Mouse (Mus musculus): ENCODE data around the gene Pttg1ip.

Gene Pttg1ip

DNA sequence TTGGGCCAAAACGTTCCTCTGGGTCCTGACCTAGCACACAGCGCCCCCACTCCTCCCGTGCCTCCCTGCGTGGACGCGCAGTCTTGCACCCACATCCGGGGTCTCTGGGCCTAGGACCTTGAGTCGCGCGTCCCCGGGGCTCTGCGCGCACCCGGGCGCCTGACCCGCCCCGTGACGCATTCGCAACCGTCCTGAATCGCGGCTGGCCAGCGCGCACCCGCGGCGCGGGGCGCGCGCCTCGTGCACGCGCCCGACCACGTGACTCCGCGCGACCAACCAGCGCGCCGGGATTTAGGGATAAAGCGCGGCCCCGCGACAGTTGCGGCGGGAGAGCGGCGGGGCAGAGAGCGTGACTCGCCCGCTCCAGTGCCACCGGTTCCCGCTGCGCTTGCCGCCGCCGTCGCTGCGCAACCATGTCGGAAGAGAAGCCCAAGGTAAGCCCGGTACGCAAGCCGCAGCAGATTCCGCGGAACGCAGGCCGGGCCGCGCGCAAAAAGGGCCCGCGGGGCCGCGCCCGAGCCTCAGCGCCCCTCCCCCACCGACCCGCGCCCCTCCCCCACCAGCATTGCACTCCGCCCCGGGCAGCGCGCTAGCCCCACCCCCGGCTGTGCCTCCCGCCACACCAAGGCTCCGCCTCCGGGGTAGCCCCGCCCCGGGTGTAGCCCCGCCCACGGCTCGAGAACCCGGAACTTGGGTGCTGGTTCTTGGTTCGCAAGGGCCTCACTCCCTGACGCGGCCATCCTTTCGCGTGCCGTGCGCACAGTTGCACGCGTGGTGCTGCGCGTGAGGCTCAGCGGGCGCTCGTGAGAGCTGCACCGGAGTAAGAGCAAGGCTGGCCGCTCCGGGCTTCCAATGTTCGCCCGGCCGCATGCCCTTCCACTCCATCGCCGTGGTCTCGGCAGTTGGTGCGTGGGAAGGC lies 24.6 kb downstream of the Pttg1ip start, which contains the start of the genes Sumo3 and Gm49325:
Gene Sumo3 (plus strand): TSS at position 190 of the 919 bp plus-strand sequence.
Gene Gm49325 (plus strand): TSS at position 290 of the 919 bp plus-strand sequence.
- peak; percentile 98 to 99 for DNase-seq (ENCODE audit: inconsistent age in 2 of 2, low spot score in 1 of 2)

DNA sequence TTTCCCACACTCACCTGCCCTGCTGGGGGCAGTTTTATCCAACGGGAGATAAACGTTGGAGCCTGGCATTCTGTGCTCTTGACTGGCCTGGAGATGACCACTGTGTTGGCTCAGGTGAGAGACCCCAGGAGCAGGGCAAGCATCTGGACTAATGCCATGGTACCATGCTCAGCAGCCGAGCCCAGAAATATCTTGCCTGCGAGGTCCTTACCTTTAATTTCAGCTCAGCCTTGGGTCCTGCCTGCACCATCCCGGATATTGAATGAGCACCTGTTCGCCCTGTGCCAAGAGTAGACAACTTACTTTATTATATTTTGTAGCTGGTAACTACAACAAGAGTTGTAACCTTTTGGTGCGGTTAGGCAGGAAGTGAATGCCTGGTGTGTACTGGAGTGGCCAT lies 25.3 kb downstream of the Pttg1ip start:
- no peak for DNase-seq (ENCODE audit: inconsistent age in 2 of 2, low spot score in 1 of 2)

DNA sequence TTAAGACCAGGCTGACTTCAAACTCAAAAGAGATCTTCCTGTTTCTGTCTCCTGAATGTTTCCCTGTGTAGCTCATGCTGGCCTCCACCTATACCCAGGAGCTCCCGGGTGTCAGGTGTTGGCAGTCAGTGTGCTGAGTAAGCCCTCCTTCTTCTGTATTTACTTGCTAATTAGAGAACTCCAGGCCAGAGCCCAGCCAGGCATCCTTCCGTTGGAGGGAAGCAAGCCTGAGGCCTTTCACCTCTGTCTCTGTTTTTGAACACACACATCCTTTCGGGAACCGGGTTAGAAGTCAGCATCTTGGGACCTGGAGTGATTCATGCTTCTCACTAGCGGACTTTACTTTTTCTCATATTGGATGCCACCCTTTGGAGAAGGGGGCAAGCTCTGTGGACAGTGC lies 25.9 kb downstream of the Pttg1ip start:
- no peak for DNase-seq (ENCODE audit: inconsistent age in 2 of 2, low spot score in 1 of 2)

DNA sequence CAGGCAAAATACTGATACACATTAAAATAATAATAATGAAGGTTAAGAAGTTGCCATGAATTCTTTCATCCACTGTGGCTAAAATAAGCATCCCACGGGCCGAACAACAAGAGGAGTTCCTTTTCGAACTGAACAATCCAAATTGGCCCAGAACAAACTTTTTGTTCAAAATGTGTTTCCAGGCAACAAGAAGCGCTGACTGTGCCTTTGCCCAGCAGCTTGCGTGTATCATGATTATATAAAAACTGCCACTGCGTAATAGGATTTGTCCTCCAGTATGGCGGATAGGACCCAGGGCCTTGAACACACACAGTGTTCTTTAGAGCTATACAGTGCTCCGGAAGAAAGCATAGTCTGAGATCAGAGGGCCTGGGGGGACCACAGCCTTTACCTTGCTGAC lies 27.1 kb downstream of the Pttg1ip start:
- DNase-seq (ENCODE audit: inconsistent age in 2 of 2, low spot score in 1 of 2): no peak

DNA sequence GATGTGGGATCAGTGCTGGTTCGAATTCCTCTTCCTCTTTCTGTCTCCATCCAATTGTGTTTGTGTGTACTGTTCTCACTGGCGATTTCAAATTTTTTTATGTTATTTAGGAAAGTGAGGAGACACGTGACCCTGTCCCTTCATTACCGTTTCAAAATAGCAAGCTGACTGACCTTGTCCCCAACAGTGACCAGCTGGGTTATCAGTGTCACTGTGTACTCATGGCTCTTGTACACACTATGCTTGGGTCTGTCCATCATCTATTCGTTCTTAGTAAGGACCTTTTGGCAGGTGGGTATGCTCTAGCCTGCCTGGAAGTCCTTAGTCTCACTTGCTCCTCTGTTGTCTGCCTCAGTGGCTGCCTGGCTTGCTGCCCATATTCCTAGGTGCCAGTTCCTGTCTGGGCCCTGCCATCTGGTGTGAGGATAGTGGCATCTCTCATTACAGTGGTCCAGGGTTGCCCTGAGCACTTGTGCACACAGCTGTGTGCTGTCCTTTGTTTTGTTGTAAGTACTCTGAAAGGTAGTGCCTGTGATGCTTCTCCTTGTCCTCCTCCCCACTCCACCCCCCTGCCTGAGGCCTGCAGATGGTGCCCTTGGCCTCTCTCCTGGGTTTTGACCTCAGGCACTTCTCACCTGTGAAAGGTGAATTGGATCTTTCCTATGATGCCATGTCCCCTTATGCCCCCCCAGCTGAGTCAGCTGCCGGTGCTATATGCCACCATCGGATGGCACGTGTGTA lies 28.9 kb downstream of the Pttg1ip start:
- DNase-seq (ENCODE audit: inconsistent age in 2 of 2, low spot score in 1 of 2): no peak

DNA sequence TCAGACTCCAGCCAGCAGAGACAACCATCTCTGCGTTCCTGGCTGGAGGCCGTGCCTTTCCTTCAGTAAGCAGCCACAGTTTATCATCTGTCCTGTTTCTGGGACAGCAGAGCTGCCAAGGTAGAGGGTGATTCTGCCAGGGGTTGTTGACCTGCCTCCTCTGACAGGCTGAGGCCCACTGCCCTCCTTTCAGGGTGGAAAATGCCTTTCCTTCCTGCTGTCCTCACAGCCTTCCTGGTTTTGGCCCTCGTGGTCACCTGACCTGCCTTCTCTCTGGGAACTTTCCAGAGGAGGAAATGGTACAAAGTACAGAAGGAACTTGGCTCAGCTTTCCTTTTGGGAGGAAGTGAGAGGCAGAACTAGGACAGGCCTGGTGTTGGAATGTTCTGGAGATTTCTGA lies 31.9 kb downstream of the Pttg1ip start:
- DNase-seq (ENCODE audit: inconsistent age in 2 of 2, low spot score in 1 of 2): peak; percentile 57 to 79

DNA sequence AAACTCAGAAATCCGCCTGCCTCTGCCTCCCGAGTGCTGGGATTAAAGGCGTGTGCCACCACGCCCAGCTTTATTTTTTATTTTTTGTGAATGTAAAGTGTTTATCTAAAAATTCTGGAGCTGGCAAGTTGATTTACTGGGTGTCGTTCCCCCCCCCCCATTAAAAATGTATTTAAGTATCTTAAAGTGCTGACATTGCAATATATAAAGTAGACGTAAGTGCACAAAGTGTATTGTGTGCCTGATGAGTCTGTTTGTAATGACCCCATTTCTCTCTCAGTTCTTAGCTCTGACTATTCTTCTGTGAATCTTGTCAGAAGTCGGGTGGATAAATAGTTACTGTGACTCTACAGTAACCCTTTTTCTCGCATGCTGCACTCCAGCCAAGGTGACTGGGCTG lies 34.1 kb downstream of the Pttg1ip start:
- no peak for DNase-seq (ENCODE audit: inconsistent age in 2 of 2, low spot score in 1 of 2)

DNA sequence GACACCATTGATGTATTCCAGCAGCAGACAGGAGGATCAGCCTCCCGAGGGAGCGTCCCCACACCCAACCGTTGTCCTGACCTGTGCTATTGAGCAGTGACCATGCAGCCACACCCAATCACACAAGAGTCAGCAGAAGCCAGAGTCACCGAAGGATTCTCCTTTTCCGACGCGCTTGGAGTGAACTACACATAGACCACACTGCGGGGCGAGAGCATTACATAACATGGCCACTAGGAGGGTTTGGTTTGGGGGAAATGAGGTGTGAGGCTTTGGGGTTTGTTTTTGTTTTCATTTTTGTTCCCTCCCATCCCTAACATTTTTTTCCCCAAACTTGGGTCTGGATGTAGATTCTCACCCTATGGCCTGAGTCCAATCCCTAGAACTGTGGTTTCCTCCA lies 34.6 kb downstream of the Pttg1ip start:
- no peak for DNase-seq (ENCODE audit: inconsistent age in 2 of 2, low spot score in 1 of 2)

DNA sequence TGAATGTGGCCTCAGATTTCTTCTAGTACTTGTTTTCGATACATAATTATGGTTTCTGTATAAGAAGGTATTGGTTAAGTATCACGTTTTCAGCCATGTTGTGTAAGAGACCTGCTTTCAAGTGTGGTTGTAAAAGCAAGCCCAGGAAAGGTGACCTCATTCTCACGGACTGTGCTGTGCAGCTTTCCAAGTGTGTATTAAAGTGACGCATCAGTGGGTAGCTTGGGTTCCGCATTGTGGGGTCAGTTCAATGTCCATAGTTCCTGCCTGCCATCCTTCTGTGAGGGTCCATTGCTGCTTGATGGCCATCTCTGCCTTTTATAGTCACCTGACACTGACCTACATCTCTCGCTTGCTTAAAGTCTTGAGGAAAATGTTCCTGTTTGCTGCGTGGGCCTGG lies 35.4 kb downstream of the Pttg1ip start:
- no peak for DNase-seq (ENCODE audit: inconsistent age in 2 of 2, low spot score in 1 of 2)

DNA sequence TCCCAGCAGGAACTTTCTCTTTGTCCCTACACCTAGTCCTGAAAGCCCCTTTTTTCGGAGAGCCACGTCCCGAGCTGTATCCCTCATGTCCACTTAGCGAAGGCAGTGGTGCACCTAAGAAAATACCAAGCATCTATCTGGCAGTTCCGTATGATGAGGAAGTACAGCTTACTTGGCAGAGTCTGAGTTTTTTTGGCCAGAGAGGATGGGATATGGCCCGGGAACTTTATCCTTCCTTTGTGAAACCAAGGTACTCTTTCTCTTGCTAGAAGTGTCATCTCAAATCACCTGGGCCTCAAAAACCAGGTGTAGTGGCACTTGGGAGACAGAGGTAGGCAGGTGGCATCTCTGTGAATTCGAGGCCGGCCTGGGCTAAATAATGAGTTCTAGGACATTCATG lies 40.0 kb downstream of the Pttg1ip start:
- DNase-seq (ENCODE audit: inconsistent age in 2 of 2, low spot score in 1 of 2): peak in 1 of 2 experiments; percentile 23

DNA sequence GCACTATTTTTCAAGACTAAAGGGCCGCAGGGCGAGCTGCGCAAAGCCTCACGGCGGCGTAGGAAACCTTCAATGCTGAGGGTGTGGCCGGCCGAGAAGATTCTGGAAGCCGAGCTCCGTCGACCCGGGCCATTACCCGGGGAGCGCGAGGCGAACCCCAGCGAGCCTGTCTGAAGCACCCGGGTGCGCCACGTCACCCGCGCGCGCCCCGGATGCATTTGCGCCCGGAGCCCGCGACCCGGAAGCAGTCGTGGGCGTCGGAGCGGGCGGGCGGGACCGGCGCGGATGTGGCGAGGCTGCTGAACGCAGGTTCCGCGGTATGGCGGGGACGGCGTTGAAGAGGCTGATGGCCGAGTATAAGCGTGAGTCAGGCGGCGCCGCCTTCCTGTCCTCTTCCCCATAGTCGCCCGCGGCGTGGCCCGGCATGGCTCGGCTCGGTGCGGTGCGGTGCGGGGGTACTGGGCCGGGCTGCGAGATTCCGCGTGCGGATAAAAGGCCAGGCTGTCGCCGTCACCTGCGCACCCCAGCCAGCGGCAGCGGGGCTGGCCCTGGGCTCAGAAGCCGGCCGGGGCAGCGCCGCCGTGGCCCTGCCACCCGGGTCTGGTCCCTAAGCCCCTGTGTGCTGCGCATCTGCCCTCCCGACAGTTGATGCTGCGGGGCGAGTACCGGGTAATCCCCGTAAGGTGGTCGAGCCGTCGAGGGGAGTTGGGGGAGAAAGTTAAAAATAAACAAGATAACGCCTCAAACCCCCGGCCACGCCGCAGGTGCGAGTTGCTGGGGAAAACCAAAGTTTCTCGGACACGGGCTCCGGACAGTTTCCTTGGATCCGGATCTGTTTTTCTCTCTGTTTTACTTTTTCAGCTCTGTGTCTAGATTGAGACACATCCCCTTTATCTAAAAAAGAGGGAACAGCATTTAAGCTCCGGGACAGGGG lies 40.8 kb downstream of the Pttg1ip start, which contains the start of gene Ube2g2:
Gene Ube2g2 (plus strand): TSS at position 221 of the 934 bp plus-strand sequence.
- peak; percentile 96 to 98 for DNase-seq (ENCODE audit: inconsistent age in 2 of 2, low spot score in 1 of 2)

DNA sequence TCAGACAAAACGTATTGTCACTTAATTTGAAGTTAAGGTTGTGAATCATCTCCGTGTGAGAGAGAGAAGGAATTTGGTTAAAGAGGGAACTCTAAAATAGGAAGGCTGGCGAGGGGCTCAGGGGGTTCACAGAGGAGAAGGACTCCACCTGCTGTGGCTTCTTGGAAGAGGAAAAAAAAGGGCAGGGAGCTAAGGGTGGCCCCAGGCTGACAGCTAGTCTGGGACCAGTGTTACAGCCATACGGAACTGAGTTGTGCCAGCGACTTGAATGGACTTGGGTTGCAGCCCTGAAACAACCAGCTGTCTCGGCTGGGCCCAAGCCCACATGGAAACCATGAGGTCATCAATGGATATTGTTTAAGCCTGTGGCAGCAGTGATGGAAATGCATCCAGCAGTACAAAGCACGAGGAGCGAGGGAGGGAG lies 41.6 kb downstream of the Pttg1ip start:
- peak; percentile 32 to 74 for DNase-seq (ENCODE audit: inconsistent age in 2 of 2, low spot score in 1 of 2)

DNA sequence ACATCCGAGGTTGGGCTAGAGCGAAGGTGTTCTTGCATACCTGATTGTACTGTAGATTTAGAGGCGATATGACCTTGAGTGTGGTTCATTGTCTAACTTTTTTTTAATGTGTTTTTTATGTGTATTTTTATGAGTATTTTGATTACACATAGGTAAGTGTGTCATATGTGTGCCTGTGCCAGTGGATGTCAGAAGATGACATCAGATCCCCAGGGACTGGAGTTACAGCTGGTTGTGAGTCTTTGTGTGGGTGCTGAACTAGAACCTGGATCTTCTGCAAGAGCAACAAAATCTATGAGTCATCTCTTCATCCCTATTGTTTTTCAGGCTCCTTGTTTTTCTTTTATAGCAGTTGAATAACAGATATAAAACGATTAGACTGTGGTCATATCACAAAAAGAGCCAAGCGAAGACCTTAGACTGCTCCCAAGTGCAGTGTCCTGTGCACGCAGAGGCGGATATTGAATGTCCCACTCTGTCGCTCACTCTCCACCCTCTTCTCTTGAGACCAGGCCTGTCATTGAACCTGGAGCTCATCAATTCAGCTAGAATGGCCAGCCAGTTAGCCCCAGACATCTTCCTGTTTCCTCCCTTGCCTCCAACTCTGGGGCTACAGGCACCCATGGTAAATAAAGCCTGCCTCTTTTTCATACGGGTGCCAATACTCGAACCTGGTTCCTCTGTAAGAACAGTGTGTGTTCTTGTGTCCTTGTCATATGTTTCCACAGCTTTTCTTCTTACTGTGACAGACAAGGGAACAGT lies 42.3 kb downstream of the Pttg1ip start:
- no peak for DNase-seq (ENCODE audit: inconsistent age in 2 of 2, low spot score in 1 of 2)

DNA sequence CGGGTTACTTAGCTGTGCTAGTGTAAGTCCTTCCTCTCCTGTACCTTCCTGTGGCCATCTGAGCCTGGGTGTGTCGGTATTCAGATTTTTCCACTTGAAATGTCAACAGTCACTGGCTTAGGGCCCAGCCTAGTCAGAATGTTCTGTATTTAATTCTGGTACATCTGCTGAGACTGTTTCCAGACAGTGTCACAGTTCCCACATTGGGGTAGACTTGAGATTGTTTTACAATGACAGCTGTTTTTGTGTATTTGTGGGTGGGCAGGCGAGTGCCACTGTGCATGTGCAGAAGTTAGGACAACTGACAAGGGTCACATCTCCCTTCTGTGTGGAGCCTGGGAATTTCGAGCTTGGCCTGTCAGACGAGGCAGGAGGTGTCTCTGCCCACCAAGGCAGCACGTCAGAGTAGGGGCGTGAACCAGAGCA lies 43.1 kb downstream of the Pttg1ip start:
- peak in 1 of 2 experiments; percentile 21 for DNase-seq (ENCODE audit: inconsistent age in 2 of 2, low spot score in 1 of 2)

DNA sequence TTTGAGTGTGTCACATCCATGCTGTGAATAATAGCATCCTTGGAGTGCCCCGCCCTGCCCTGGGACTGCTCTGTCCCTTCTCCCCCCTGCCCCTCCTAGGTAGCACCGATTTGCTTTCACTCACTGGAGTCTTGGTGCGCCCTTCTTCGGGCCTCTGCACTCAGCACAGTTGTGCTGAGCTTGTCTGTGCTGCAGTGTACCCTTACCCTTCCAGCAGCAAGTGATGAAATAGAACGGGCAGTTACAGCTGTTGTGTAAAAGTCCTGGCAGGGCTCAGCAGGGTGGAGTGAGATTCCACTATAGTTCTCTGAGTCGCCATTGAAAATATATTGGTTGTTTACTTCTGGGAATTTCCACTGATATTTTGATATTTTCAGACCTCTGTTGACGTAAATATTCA lies 44.5 kb downstream of the Pttg1ip start:
- no peak for DNase-seq (ENCODE audit: inconsistent age in 2 of 2, low spot score in 1 of 2)

DNA sequence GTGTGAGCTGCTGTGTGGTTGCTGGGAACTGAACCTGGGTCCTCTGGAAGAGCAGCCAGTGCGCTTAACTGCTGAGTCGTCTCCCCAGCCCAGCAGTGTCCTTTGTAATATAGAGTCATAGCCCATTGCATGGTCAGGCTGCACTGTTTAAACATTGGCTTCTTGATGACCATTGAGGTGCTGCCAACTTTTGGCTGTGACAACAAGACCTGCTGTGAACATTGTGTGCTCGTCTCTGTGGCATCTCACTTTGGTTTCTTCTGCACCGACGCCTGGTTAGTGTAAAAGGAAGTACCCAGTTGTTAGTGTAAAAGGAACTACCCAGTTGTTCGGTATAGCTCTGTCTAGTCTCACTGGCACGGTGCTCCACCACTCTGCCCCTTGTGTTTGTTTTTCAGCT lies 45.1 kb downstream of the Pttg1ip start:
- no peak for DNase-seq (ENCODE audit: inconsistent age in 2 of 2, low spot score in 1 of 2)

DNA sequence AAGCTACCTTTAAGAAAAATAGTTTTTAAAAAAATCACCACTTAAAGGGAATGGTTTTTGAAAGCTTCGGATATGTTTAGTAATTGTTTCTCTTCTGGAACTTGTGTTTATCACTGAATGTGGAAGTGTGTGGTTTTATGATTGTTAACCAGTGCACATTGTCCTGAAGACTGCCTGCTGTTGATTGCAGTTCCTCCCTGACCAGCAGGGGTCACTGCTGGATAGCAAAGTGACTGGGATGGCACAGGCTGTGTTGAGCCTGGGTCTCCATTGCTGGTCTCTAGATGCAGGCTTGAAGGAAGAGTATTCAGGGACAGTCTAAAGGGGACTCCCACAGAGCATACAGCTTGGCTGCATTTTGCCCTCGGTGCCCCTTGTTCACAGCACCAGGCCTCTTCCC lies 46.0 kb downstream of the Pttg1ip start:
- peak; percentile 77 to 92 for DNase-seq (ENCODE audit: inconsistent age in 2 of 2, low spot score in 1 of 2)

DNA sequence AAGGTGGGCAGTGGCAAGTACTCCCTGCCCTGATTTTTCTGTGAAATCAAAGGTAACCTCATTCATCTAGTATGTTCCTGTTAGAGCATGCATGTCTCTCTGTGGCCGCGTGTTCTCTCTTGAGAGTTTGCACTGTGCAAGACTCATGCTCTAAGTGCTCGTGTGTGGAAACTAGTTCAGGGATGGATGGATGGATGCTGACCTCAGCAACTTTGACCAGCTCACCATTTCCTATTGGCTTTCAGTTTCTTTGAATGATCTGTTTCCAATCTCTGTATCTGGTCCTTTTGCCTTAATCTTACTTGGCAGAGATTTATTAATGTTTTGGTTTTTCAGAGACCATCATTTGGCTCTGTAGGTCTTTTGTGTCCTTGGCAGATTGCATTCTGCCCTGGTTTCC lies 47.6 kb downstream of the Pttg1ip start:
- no peak for DNase-seq (ENCODE audit: inconsistent age in 2 of 2, low spot score in 1 of 2)

DNA sequence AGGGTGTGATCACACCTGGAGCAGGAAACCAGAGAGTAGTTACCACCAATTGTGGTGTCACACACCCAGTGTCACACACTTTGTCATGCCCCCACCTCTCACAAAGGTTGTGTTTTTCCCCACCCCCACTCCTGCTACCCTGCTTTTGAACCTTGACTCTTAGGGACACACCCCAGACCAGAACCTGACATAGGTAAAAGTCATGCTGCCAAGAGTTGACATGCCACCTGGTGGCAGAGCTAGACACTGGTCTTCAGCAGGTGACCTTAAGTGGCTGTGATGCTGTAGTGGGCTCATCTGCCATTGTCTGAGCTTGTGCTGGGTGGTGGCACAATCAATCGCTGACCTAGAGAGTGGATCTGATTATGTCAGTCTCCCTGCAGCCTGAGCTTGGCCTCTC lies 48.5 kb downstream of the Pttg1ip start:
- DNase-seq (ENCODE audit: inconsistent age in 2 of 2, low spot score in 1 of 2): no peak

DNA sequence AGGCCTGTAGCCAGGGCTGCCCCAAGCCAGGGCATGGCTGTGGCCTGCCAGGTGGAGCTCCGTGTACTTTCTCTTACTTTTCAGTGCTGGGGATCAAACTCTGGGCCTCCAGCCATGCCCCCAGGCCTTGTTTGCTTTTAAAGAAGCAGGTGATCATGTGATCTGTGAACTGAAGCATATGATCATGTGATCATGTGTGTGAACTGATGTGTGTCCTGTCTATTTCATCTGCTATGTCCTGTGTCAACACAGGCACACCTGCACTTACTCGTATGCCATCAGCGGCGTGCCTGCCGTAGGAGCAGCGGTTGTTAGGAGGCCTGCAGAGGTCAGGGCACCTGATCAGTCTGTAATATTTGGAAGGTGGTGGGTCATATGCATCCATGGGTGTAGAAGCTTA lies 52.5 kb downstream of the Pttg1ip start:
- DNase-seq (ENCODE audit: inconsistent age in 2 of 2, low spot score in 1 of 2): no peak
